Mouse (Mus musculus) cortical plate, adult 2 months (tissue): Measurements from ENCODE around the gene Rufy1.

Source experiments
- CTCF ChIP-seq: fragments of 200-500 bp; IDR thresholded peaks from 2 replicates; pipeline ENCODE4 v1.5.1; 2011; ENCODE audit warnings: mild to moderate bottlenecking, control low read depth, low read length; ENCODE audit not compliant: insufficient read depth; ENCODE audit errors: extremely low read depth
- POLR2A ChIP-seq: fragments of 200-500 bp; IDR thresholded peaks from 2 replicates; pipeline ENCODE4 v1.6.1; 2011; ENCODE audit warnings: mild to moderate bottlenecking, low read length, control low read depth; ENCODE audit not compliant: insufficient read depth; ENCODE audit errors: extremely low read depth

DNA sequence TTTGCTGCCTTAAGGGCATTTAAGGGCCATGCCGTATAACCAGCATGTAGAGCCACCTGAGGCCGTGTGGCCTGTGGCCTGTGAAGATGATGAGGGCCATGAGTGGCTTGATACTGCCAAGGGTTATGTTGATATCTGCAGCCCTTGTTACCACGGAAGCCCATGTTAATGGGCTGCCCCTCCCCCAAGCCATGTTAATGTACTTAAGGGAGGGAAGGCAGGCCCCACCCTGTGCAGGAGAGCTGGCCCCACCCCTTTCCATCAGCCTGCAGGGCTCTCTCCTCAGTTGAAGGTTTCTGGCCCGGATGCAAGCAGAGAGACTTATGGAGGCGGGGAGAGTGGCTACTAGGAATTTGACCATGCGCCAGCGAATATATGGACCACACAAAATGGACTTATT lies 30.6 kb upstream of the Rufy1 start:
- TF ChIP-seq POLR2A, result no peak
- no peak for TF ChIP-seq CTCF
